Mouse (Mus musculus) embryonic facial prominence, embryonic 11.5 days (tissue): Measurements from ENCODE around the gene Uts2. TPM values are rescaled to one million over a fixed set of nuclear protein-coding genes. Genes with fewer than 3 reads are reported as not detected.

Source experiments
- ATAC-seq: fragments of 200-750 bp; cut with Nextera tagmentation; replicated peaks from 2 replicates; pipeline ENCODE4 v1.8.0; 2017; ENCODE audit warnings: low read depth; ENCODE audit not compliant: insufficient number of reproducible peaks, low FRiP score, low TSS enrichment
- DNase-seq: peaks from one replicate; pipeline ENCODE4 v3.0.0-alpha.2; 2015; ENCODE audit warnings: low spot score
- H3K27ac ChIP-seq: fragments of 300-500 bp; sonication (generic); replicated peaks from 2 replicates; pipeline ENCODE4 v1.5.1; 2014; ENCODE audit warnings: mild to moderate bottlenecking, low read depth, low read length, control low read depth
- H3K27me3 ChIP-seq: fragments of 300-500 bp; sonication (generic); 2 replicates; pipeline ENCODE4 v1.6.1; 2014; ENCODE audit warnings: mild to moderate bottlenecking, low read length, moderate library complexity, mixed read lengths; ENCODE audit not compliant: control insufficient read depth, insufficient read depth
- H3K36me3 ChIP-seq: fragments of 300-500 bp; sonication (generic); replicated peaks from 2 replicates; pipeline ENCODE4 v1.6.1; 2014; ENCODE audit warnings: low read depth, mild to moderate bottlenecking, low read length, moderate library complexity, mixed read lengths; ENCODE audit not compliant: control insufficient read depth, insufficient read depth
- H3K4me1 ChIP-seq: fragments of 300-500 bp; sonication (generic); 2 replicates; pipeline ENCODE4 v1.6.1; 2014; ENCODE audit warnings: low read length, mixed read lengths; ENCODE audit not compliant: control insufficient read depth, insufficient read depth
- H3K4me2 ChIP-seq: fragments of 300-500 bp; sonication (generic); 2 replicates; pipeline ENCODE4 v1.6.1; 2014; ENCODE audit warnings: low read depth, mild to moderate bottlenecking, control low read depth, low read length, moderate library complexity
- H3K4me3 ChIP-seq: fragments of 300-500 bp; sonication (generic); 2 replicates; pipeline ENCODE4 v1.5.1; 2014; ENCODE audit warnings: low read depth, low read length, control low read depth
- H3K9ac ChIP-seq: fragments of 300-500 bp; sonication (generic); replicated peaks from 2 replicates; pipeline ENCODE4 v1.6.1; 2014; ENCODE audit warnings: mild to moderate bottlenecking, control low read depth, low read length
- H3K9me3 ChIP-seq: fragments of 300-500 bp; sonication (generic); replicated peaks from 2 replicates; pipeline ENCODE4 v1.6.1; 2016; ENCODE audit warnings: mild to moderate bottlenecking, low read length, inconsistent platforms, mixed read lengths; ENCODE audit not compliant: control insufficient read depth
- WGBS: fragments of 180-500 bp; shearing (Covaris S2); extraction: QIAGEN DNeasy Blood & Tissue Kit; methylation state at CpG from one replicate; pipeline ENCODE4 v1.1.7; 2014; 5-methylcytosine and 5-hydroxymethylcytosine counted together
- polyA plus RNA-seq: library from polyadenylated mRNA; unstranded; fragments of >200 nt; fragmentation: Nextera tagmentation; extraction: Ambion mirVana; gene quantifications from 2 replicates; pipeline ENCODE4 v1.2.1, GENCODE M21; 2014

Uts2 gene
- polyA plus RNA-seq, result not detected in 2 replicates

DNA sequence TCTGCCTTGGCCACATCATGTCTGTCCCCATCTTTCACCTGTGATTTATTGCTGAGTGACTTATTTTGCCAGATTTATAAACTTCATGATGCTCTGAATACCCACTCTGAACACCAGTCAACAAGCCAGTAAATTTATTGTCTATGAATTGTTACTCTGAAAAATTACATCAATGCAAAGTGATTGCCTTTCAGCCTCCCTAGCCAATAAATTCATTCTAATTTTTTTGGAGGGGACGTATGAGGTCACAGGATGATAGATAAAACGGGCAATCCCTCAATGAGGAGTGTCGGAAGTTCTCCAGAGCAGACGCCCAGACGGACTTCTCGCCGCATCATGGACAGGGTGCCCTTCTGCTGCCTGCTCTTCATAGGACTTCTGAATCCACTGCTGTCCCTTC, at the start of gene Uts2:
Uts2 (plus strand) TSS at position 301 of the 400 bp plus-strand sequence.
- Histone ChIP-seq H3K4me2 (no peak within 1 kb of the TSS), H3K9ac (no peak within 1 kb of the TSS), H3K4me3 (no peak within 1 kb of the TSS), H3K36me3 (no peaks in the 10 kb centered on the region), H3K9me3 (no peaks in the 10 kb centered on the region), H3K27ac (no peak within 1 kb of the TSS), H3K4me1 (no peaks in the 10 kb centered on the region), H3K27me3 (no peaks in the 10 kb centered on the region)
- DNase-seq, result no peak
- ATAC-seq, result no peak
- 87% methylated on average over 7 of the region's 7 CpGs for WGBS

DNA sequence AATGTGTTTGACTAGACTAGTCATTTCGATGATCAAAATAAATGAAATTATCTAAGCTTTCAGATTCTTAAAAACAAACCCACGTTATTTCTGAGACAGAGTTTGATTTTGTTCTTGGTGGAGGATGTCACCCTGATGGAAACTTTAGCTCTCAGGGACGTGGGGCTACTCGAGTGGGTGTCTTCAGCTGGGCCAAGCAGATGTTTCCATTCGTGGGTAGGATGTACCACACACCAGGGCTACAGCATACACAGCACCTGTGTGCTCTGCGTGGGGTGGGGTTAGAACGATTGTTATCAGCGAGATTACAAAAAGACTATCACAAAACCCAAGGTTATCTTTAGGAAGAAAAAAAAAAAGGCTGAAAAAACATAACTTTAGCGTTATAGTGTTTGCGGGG, 45.9 kb upstream of the Uts2 start:
- Histone ChIP-seq H3K27me3 (no peaks in the 10 kb centered on the region), H3K4me1 (no peaks in the 10 kb centered on the region), H3K4me2 (no peak overlapping the region), H3K27ac (no peak overlapping the region), H3K9me3 (no peaks in the 10 kb centered on the region), H3K4me3 (no peak overlapping the region), H3K36me3 (no peaks in the 10 kb centered on the region), H3K9ac (no peak overlapping the region)
- ATAC-seq, result no peak
- DNase-seq, result no peak
- 85% methylated on average over 10 of the region's 10 CpGs for WGBS

DNA sequence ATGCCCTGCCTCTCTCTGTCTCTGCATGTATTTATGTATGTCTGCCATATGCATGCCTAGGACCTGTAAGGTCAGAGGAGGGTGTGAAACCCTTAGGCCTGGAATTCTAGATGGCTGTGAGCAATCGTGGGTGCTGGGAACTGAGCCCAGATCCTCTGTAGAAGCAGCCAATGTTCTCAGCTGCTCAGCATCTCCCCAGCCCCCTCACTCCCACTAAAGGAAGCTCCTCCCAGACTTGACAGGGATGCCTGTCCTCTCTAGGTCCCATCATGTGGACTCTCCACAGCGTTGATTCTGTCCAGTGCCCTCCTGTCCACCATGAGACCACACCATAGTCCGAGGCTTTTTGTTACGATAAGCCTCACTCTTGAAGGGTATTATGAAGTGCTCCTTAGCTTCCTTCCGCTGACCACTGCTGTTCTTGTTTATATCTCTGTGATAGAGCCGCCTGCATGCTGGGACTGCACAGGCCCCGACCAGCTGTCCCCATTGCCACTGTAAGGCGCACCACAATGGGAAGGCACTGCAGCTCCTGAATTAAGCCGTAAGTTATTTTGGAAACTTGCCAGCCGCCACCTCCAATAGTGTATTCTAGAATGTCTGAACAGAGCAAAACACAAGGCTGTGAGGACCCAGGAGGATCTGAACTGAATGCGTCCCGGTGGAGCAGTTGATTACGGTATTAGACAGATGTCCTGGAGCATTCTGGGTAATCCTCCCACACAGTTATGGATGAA, 40.4 kb upstream of the Uts2 start:
- Histone ChIP-seq H3K4me1 (no peaks in the 10 kb centered on the region), H3K4me2 (no peak overlapping the region), H3K36me3 (no peaks in the 10 kb centered on the region), H3K9me3 (no peaks in the 10 kb centered on the region), H3K4me3 (no peak overlapping the region), H3K9ac (no peak overlapping the region), H3K27me3 (no peaks in the 10 kb centered on the region), H3K27ac (no peak overlapping the region)
- DNase-seq, result no peak
- 80% methylated on average over 13 of the region's 13 CpGs for WGBS
- ATAC-seq, result no peak; the same call in 1 of the 2 replicates

DNA sequence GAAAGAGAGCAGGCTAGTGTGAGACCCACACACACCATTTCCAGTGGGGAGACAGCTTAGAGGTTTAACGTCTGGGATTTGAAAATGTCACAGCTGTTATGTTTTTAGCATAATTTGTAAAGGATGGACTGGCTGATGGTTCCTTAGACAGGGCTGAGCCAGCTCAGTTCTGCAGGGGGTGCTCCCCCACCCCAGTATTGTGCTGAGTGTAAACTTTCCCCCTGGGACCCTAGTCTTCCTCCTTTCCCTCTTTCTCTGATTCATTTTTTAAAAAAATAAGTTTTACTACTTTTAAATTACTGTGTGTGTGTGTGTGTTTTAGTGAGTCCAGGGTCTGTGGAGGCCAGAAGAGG, 39.8 kb upstream of the Uts2 start:
- Histone ChIP-seq H3K4me1 (no peaks in the 10 kb centered on the region), H3K9ac (no peak overlapping the region), H3K9me3 (no peaks in the 10 kb centered on the region), H3K4me3 (no peak overlapping the region), H3K27me3 (no peaks in the 10 kb centered on the region), H3K27ac (no peak overlapping the region), H3K36me3 (no peaks in the 10 kb centered on the region), H3K4me2 (no peak overlapping the region)
- WGBS, result 69% methylated on average over 1 of the region's 1 CpGs
- DNase-seq, result no peak
- no peak for ATAC-seq

GRCm38 (mm10) chr4:150958536-150958935, 38.4 kb upstream of the Uts2 start:
- Histone ChIP-seq H3K27me3 (no peaks in the 10 kb centered on the region), H3K27ac (no peak overlapping the region), H3K9me3 (no peaks in the 10 kb centered on the region), H3K4me3 (no peak overlapping the region), H3K4me1 (no peaks in the 10 kb centered on the region), H3K4me2 (no peak overlapping the region), H3K9ac (no peak overlapping the region), H3K36me3 (no peaks in the 10 kb centered on the region)
- DNase-seq (no peak), ATAC-seq (no peak)
- WGBS, result 71% methylated on average over 7 of the region's 7 CpGs

DNA sequence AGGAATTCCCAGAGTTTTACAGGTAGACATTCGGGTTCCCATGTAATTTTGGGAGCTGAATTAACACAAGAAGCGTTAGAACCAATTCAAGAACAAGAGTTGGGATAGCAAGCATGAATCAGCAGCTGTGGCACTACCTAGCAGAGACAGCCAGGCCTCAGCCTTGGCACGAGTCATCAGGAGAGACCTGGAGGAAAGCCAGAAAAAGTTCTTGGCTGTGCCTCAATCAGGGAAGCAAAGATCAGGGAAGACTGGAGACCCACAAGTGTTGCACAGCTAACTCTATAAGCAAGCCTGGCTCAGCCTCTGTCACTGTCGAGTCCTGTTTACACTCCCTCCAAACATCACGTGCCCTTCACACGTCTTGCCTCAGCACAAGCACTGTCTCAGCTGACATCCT, 34.7 kb upstream of the Uts2 start:
- no peak for DNase-seq
- H3K27ac ChIP-seq, result no peak overlapping the region
- H3K4me1 ChIP-seq, result no peaks in the 10 kb centered on the region
- 70% methylated on average over 6 of the region's 6 CpGs for WGBS
- no peak overlapping the region for H3K9ac ChIP-seq
- H3K9me3 ChIP-seq, result no peaks in the 10 kb centered on the region
- no peak for ATAC-seq
- H3K4me3 ChIP-seq, result no peak overlapping the region
- H3K36me3 ChIP-seq, result no peaks in the 10 kb centered on the region
- H3K27me3 ChIP-seq, result no peaks in the 10 kb centered on the region
- H3K4me2 ChIP-seq, result no peak overlapping the region

DNA sequence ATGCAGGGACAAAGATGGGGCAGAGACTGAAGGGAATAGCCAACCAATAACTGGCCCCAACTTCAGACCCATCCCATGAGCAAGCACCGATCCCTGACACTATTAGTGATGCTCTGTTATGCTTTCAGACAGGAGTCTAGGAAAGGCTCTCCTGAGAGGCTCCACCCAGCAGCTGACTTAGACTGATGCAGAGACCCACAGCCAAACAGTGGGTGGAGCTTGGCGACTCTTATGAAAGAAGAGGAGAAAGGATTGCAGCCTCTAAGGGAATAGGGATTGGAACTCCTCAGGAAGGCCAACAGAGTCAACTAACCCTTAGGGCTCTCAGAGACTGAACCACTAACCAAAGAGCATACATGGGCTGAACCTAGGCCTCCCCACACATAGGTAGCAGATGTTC, 33.2 kb upstream of the Uts2 start:
- no peak overlapping the region for H3K9ac ChIP-seq
- no peak for DNase-seq
- H3K4me1 ChIP-seq, result no peaks in the 10 kb centered on the region
- H3K36me3 ChIP-seq, result no peaks in the 10 kb centered on the region
- no peak overlapping the region for H3K27ac ChIP-seq
- no peaks in the 10 kb centered on the region for H3K9me3 ChIP-seq
- ATAC-seq, result no peak
- H3K27me3 ChIP-seq, result no peaks in the 10 kb centered on the region
- no peak overlapping the region for H3K4me2 ChIP-seq
- 63% methylated on average over 2 of the region's 2 CpGs for WGBS
- H3K4me3 ChIP-seq, result no peak overlapping the region

DNA sequence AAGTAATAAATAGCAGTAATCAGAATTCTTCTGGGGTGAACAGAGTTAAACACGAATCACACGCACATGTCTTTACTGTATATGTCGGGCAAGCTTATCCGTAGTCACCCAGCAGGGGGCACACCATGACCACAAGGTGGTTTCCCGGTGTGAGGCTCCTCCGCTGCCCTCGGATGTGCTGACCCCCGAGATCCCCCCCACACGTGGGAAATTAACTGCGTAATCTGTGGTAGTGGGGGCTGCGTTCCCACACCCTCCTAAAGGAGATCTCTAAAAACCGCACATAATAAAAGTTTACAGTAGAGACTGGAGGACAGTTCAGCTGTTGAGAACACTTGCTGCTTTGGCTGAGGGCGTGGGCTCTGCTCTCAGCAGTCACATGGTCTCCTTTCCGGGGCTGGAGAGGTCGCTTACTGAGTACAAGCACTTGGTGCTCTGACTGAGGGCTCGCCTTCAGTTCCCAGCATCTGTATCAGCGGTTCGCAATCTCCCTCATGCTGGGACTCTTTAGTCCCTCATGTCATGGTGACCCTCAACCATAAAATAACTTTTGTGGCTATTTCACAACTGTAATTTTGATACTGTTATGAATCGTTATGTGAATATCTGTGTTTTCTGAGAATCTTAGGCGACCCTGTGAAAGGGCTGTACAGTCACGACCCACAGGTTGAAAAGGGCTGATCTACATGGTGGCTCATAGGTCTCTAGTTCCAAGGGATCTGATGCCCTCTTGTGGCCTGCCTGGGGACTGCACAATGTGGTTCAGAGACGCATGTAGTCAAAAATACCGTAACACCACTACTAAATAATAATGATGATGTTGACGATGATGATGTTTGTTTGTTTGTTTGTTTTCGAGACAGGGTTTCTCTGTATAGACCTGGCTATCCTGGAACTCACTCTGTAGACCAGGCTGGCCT, 32.0 kb upstream of the Uts2 start:
- Histone ChIP-seq H3K4me1 (no peaks in the 10 kb centered on the region), H3K27ac (no peak overlapping the region), H3K4me3 (no peak overlapping the region), H3K4me2 (peak overlapping the region; percentile 13; the same call in 1 of the 2 replicates), H3K36me3 (no peaks in the 10 kb centered on the region), H3K9ac (no peak overlapping the region), H3K27me3 (no peaks in the 10 kb centered on the region), H3K9me3 (no peaks in the 10 kb centered on the region)
- 12% methylated on average over 25 of the region's 25 CpGs for WGBS
- ATAC-seq (peak; percentile 41; the same call in 1 of the 2 replicates), DNase-seq (peak; percentile 92)
